Mouse (Mus musculus) heart, postnatal 36 days (tissue): ENCODE measurements around the gene Alkbh1. TPM values are rescaled to one million over a fixed set of nuclear protein-coding genes. Genes with fewer than 3 reads are reported as not detected.

ENCODE experiments used
- DNase-seq, 2 experiments: peaks; one replicate each; pipeline ENCODE4 v3.0.0; 2021 to 2022
- intact Hi-C: fragments of 180-260 bp; cut with DNase I; formaldehyde crosslinking; loops from one replicate; pipeline ENCODE4 v1.15.1; 2025
- total RNA-seq, 2 experiments: library from RNA; stranded (reverse); gene quantifications; 2 replicates each; pipeline ENCODE4 v1.2.3; 2021

The Alkbh1 gene
- total RNA-seq, 2 experiments from 2014 or later: 9.8 to 11.3 TPM

DNA sequence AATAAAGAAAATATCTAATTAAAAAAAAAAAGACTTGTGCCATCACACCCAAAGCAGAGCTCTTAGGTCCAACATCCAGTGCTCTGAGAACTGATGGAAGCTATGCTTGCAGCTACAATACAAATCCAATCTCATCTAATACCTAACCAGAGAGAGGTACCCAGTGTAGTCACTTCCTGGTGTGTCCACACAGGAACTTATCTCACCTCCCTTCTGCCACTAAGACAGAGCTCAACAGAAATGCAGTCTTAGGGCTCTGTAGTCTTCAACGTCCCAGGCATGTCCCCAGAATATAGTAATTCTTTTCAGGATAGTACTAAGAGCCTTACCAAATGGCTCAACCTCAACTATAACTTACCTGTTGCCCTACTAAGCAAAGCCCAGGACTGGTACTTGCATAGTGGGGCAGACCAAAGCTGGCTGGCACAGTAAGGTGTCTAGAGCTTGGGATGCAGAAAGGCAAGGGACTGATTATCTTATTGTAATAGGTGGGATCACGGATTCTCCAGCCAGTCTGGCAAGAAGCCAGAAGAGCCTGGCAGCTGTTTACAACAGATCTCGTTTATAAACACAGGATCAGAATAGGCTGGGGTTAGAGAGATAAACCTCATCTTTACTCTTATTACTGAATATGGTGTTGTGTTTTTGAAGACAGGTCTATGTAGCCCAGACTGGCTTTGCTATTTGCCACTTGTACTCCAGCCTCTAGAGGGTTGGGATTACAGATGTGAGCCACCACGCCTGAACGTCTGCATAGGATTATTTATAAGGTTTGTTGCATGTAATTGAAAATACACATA lies 21.9 kb downstream of the Alkbh1 start:
- no peak for DNase-seq
- intact Hi-C loops: no loop called here

DNA sequence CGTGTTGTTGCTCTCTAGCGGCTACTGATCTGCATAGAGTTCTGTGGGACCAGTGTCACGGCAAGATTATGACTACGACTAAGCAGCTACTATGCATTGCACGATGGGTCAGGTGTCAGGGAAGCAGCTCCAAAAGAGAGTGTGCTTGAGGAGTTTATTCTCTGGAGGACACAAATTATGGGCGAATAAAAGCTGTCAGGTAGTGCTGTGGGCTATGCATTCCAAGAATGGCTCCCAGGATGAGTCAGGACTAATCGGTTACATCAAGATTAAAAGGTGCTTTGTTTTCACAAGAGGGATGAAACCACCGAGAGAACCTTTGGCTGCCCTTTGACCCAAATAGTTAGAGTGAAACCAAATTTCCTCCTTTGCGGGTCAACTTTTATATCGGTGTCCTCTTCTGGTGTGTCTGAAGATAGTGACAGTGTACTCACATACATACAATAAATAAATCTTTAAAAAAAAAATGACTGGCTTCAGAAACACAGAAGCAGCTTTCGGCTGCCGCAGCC lies 23.8 kb downstream of the Alkbh1 start:
- DNase-seq: no peak
- intact Hi-C loops: loop anchor here (5.0 kb wide), 1 partner anchor 153 kb away; the partner anchor contains the start of genes Ahsa1 and Vipas39

DNA sequence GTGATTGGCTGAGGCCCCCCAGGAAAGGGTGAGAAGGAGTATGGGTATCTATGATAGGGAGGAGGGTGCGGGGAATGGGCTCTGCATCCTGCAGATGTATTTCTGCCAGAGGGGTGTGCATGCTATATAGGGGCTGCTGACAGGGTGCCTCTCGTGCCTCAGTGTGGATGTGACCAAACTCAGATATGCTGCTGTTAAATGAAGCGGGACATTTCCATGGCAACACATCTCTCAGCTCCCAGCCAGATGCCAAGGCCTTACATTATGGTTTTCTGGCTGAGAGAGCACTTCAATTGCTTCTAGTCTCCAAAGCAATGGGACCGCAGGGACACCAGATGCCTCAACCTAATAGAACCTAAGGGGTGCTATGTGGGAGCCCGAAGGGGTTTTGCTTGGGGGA lies 24.9 kb downstream of the Alkbh1 start:
- no peak for DNase-seq
- intact Hi-C loops: loop anchor here (5.0 kb wide), 1 partner anchor 152 kb away; the partner anchor contains the start of genes Ahsa1 and Vipas39

DNA sequence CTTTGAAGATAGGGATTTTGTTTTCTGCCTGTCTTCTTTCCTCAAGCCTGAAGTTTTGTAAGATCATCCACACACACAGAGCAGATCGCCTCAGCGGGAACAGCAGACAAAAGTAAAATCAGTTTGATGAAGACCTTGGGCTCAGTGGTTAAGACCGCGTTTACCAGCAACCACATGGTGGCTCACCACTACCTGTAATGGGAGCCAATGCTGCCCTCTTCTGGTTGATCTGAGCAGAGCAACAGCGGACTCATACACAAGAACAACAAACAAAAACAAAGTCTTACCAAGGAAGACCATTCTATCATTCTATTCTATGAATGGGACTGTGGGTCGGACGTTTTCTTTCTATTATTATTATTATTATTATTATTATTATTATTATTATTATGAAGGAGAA lies 27.1 kb downstream of the Alkbh1 start:
- DNase-seq: peak; percentile 66 to 72
- intact Hi-C loops: loop anchor here (5.0 kb wide), 1 partner anchor 149 kb away; the partner anchor contains the start of genes Ahsa1 and Vipas39

DNA sequence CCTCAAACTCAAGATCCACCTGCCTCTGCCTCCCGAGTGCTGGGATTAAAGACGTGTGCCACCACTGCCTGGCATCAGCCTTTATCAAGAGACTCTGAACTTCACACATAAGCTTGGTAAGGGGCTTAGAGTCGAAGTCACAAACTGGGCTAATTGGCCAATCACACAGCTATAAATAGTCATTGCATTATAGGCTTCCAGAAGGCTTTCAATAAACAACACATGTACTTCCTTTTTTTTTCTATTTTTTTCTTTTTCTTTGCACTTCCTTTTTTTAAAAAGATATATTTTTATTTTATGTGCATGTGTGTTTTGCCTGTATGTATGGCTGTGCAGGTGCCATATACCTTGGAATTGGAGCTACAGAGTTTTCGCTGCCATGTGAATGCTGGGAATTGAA lies 28.5 kb downstream of the Alkbh1 start:
- intact Hi-C loops: loop anchor here (5.0 kb wide), 1 partner anchor 148 kb away; the partner anchor contains the start of genes Ahsa1 and Vipas39
- no peak for DNase-seq

DNA sequence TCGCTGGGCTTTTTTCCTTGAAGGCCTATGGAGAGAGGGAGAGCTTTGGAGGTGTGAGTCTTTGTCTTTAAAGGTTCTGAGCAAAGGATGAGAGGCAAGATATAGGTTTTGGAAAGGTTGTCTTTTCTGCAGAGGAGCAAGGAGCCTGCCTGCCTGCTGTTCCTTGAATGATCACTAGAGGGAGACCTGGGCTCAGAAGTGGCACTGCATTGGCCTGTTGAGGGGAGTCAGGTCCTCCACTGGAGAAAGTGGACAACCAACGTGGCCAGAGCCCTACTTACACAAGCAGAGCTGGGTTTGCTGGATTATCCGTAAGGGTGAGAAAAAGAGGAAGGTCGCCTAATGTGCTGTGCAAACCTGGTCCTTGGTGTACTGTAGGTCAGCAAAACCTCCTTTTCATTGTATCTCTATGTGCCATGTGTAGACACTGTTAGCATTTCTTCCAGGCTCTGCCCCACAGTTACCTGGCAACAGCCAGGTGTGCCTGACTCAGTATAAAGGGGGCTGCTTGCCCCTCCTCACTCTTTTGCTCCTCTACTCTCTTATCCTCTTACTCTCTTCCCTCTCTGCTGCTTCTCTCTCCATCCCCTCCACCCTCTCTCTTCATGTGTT lies 30.5 kb downstream of the Alkbh1 start:
- intact Hi-C loops: loop anchor here (5.0 kb wide), 1 partner anchor 61 kb away; no protein-coding TSS in a partner anchor
- peak; percentile 74 to 82 for DNase-seq

DNA sequence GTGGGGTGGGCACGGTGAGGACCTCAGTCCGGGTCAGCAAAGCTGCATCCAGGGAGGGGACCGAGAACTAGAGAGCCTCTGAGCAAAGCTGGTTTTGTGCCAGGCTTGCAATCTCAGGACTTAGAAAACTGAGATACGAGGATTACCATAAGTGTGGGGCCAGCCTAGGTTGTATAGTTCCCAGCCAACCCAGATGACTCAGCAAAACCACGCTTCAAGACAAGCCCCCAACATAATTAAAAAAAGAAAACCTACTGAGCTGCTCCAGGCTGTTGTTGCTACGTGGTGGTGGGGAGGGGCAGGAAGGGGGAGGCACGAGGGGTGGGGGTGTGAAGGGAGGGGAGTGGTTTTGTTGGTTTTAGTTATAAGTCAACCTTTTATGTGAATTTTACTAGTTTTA lies 32.8 kb downstream of the Alkbh1 start:
- no peak for DNase-seq
- intact Hi-C loops: loop anchor here (5.0 kb wide), 1 partner anchor 59 kb away; no protein-coding TSS in a partner anchor

DNA sequence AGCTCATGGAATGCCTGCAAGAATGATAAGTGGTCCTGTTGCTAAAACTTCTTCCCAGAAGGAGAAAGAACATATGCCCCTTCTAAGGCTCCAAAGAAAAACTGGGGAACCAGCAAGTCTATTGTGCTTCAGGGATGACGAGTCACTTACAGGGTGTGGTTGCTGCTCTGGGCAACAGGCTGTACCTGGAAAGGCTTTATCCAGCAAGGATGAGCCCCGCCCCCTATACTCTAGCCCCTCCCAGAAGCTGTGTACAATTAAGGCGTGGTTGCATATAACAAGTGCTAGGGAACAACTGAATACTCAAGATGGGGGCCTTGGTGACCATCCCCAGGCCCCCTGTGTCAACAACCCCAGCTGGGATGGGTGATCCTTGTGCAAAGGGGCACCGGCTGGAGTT lies 34.7 kb downstream of the Alkbh1 start:
- no peak for DNase-seq
- intact Hi-C loops: no loop called here

DNA sequence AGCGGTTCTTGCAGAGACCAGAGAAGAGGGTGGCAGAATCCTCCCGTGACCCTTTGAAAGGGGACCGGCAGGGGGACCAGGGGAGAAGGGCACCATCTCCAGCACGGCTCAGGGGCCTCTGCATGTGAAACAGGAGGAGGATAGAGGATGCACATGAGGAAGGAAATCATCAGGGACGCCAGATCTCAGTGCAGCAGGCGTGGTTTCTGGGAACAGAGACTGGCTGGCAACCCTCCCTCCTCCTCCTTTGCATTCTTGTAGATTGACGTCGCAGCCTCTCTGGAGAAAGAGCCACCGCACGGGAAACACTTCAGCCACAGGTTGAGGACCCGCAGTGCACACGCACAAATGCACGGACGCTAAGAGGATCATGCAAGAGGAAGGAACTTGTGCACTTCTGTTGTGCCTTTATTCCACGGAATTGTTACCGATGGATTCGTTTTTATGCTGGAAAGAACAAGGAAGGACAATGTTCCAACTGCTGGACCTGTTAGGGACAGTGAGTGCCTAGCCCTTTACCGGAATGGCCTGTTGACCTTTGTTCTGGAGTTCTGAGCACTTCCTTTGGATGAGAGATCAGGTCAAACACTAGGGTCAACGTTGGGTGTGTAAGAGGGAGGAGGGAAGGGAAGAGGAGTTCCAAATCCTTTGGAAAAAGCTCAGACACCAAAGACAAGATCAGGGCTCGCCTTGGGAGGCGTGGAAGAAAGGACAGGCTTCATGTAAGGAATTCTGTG lies 35.8 kb downstream of the Alkbh1 start:
- intact Hi-C loops: loop anchor here (2.0 kb wide), 1 partner anchor 15 kb away; no protein-coding TSS in a partner anchor
- DNase-seq: peak; percentile 57 to 65

DNA sequence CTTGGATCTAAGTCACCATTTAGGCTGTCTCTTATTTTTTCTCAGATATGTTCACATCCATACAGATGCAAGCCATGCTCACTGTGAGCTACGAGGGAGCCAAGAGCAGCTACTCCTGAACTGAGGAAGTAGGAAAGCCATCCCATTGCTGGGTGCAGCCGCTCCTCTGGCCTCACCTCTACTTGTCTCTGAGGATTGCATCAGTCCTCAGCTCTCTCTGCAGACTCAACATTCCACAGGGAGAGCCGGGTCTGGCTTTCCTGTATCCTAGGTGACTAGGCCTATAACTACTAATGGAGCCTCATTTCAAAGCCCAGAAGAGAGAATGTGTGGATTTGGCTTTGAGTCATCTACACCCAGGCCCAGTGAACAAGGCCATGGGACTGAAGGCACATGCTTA lies 38.1 kb downstream of the Alkbh1 start:
- intact Hi-C loops: loop anchor here (2.0 kb wide), 1 partner anchor 13 kb away; no protein-coding TSS in a partner anchor

DNA sequence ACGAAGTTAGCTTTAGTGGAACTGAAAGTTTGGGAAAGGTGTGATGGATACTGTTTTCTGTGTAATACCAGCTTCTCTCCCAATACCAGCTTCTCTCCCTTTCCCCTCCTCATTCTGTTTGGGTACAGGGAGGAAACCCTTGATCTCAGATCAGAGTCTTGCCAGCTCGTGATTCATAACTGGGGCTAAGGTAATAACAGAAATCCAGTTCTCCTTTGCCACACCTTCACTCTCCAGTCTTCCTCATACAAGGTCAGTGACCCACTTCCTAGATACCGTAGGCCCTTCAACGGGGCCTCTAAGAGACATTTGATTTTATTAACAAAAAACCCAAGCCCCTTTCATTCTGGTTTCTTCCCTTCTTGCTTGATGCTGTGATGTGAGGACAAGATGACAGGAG lies 38.7 kb downstream of the Alkbh1 start:
- intact Hi-C loops: no loop called here
- no peak for DNase-seq

More for the DNA sequence above, 38.1 kb downstream of the Alkbh1 start:
- no peak for DNase-seq

DNA sequence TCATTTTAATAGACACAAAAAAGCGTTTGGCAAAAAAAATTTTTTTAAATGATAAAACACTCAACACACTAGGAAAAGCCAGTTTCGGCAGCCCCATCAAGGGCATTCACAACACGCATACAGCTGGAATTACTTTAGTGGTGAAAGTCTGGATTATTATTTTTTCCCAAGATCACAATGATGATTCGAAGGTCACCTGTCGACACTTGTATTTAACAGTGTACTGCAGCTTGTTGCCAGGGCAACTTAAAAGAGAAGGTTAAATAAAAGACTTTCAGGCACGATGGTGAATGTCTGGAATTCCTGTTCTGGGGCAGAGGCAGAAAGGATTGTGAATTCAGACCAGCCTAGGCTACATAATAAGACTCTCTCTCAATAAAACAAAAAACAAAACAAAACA lies 41.9 kb downstream of the Alkbh1 start:
- intact Hi-C loops: no loop called here
- no peak for DNase-seq

DNA sequence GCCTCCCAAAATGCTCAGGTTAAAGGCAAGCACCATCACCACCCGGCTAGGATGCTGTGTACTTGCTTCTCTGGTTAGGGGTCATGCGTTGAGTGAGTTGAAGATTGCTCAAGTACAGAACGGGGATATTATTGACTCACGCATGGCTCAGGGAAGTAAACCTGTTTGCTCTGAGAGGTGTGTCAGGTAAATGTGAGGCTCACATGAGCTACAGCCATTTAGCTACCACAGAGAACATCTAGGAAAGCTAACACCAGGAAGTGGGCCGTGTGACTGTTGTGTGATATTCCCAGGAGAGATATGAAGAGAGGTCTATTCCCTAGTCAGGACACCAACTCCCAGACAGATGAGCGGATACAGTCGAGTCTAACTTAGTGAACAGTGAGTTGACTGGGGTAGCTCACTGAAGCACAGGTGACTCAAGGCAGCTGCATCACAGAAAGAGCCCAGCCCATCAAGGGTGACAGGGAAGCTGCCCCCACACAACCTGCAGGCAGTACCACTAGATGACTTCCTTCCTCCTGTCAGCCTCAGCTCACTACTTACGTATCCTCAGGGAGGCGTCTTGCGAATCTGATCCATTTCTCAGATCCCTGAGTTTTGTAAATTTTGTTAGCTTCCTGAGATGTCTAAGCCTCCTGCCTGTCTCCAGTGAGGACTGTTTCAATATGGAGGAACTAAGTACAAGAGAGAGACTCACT lies 44.5 kb downstream of the Alkbh1 start:
- no peak for DNase-seq
- intact Hi-C loops: no loop called here

DNA sequence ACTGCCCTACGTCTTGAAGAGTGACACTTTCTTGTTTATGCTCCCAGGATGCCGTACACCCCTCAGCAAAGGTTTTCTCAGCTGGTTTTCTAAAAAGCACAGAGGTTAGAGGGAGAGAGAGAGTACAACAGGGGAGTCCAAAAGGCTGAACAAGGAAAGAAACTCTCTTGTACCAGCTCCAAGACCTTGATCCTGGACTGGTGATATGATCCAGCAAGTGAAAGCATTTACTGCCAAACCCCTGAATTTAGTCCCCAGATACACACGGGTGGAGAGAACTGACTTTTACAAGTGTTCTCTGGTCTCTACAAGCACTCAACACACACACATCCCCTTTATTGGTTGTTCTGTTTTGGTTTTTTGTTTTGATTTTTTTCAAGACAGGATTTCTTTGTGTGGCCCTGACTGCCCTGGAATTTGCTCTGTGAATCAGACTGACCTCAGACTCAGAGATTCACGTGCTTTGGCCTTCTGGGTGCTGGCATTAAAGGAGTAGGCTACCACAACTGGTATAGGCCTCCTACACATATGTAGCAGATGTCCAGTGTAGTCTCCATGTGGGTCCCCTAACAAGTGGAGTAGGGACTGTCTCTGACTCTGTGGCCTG lies 45.9 kb downstream of the Alkbh1 start:
- intact Hi-C loops: no loop called here
- DNase-seq: no peak

DNA sequence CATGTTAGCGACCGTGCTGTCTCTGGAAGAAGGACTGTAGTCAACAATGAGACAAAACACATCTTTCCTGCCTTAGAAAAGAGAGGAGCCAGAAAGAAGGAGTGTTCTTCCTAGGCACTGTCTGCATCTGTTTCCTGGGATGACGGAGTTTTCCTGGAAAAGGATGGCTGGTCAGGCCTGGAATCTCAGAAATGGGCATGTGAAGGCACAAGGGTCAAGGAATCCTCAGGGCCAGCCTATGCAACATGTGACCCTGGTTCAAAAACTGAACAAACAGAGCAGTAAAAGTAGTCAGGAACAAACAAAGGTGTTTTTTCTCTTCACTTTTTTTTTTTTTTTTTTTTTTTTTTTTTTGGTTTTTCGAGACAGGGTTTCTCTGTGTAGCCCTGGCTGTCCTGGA lies 46.7 kb downstream of the Alkbh1 start:
- no peak for DNase-seq
- intact Hi-C loops: no loop called here

DNA sequence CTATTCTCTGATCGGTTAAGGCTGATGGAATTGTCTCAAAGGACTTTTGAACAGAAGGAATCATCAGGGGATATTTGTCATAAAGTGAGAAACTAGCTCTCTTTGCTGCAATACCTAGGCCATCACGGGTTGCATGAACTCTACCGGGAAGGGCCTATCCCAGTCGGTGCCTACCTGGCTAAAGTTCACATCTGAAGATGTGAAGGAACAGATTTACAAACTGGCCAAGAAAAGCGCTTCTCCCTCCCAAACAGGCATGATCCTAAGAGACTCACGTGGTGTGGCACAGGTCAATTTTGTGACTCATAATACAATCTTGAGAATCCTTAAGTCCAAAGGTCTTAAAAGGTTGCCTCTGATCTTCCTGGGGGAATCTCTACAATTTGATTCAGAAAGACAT lies 49.5 kb downstream of the Alkbh1 start:
- intact Hi-C loops: no loop called here
- DNase-seq: no peak

DNA sequence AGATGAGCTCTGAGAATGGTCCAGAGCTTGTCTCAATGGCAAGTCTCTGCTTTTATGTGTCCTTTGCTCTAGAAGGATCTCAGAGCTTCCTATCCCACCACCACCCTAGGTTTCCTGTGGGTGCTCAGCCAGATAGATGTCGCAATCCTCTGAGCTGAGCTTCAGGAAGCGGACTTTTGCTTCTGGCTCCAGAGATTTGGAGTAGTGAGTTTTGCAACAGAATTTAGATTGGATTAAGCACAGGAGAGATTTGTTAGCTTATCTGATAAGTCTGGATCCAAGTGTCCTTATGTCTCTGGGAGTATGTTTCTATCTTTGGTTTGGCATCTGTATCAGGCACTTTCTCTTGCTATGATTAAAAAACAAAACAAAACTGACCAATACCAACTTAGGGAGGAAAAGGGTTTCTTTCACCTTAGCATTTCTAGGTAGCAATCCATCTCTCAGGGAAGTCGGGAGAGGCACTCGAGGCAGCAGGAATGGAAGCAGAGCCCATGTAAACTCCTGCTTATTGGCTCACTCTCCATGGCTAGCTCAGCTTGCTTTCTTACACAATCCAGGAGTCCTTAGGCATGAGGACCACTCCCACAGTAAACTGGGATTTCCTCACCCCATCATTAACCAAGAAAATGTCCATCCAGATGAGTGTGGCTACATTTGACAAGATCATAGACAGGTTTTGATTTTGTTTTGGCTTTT lies 50.2 kb downstream of the Alkbh1 start:
- peak; percentile 59 to 61 for DNase-seq
- intact Hi-C loops: loop anchor here (2.0 kb wide), 1 partner anchor 13 kb away; no protein-coding TSS in a partner anchor

DNA sequence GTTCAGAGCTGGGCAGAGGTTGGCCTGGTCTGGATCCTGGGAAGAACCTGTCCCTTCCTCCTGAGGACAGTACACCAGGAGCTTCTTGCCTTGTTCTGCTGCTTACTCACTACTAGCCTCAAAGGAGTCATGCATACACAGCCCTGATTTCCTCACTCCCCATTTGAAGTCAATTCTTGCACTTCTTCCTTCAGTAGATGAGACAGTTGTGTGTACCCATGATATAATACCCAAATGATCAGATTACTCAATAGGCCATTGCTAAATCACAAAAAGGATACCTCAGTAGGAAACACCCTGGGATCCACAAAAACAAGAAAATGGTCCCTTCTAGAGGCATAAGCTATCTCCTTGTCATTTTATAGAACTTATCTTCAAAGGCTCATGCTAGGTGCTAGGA lies 52.5 kb downstream of the Alkbh1 start:
- intact Hi-C loops: no loop called here

DNA sequence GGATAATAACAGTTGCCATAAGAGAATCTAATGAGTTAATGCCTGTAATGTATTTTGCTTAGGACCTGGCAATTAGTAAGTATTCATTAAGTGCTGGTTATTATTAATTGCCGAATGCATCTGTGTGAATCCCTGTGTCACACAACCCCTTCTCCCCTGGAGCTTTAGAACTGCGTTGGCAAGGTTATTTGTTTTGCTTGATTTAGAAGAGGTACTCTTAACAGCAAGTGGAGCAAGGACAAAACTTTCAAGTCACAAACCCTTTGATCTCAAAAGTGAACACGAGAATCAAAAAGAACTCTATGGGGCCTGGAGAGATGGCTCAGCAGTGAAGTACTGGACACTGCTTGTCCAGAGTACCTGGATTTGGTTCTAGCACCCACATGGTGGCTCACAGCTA lies 54.6 kb downstream of the Alkbh1 start:
- intact Hi-C loops: no loop called here
- DNase-seq: no peak

More for the DNA sequence above, 52.5 kb downstream of the Alkbh1 start:
- DNase-seq: no peak
